Mouse (Mus musculus) adrenal gland, adult 18-20 months (tissue): Measurements from ENCODE around the gene Tac2. TPM values are rescaled to one million over a fixed set of nuclear protein-coding genes. Genes with fewer than 3 reads are reported as not detected.
A peak's percentile ranks its signal among the peaks of the same experiment; 100 is the strongest.

ENCODE experiments used
- DNase-seq, 2 experiments: peaks; one replicate each; pipeline ENCODE4 v3.0.0; 2021 to 2022; ENCODE audit warnings: low spot score in 2 of 2
- long read RNA-seq, 2 experiments: library from polyadenylated mRNA; stranded (forward); transcript quantifications; one replicate each; pipeline ENCODE4 v2.0.0; 2021
- total RNA-seq, 2 experiments: library from RNA; stranded (reverse); gene quantifications; 1 replicate in 1 of 2; 2 replicates in 1 of 2; pipeline ENCODE4 v1.2.3; 2021

The Tac2 gene
- not detected for total RNA-seq
- long read RNA-seq, experiment 1, result 0 reads
- long read RNA-seq, experiment 2, result 0 reads

DNA sequence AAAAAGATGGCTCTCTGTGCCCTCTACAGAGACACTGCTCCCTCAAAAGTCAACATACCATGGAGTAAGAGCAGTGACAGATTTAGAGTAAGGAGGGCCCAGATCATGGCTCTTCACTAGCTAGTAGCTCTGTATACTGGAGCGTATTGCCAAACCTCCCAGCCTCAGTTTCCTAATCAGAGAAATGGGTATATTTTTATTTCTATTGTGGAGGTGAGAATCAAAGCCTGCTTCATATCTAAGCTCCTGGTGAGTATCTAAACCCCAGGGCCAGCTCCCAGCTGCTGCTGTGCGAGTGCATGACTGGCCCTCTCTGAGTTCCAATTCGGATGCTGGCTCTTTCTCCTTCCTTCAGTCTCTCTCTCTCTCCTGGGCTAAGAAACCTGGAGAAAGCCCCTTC is at the start of gene Tac2:
TSS of gene Tac2 (plus strand) at position 301 of the 400 bp plus-strand sequence.
- DNase-seq, result no peak

GRCm38 (mm10) chr10:127674794-127675522 is 49.3 kb upstream of the Tac2 start:
- peak; percentile 72 to 78 for DNase-seq

- DNase-seq, result no peak
Observed at GRCm38 (mm10) chr10:127675859-127676398, 48.3 kb upstream of the Tac2 start.

DNA sequence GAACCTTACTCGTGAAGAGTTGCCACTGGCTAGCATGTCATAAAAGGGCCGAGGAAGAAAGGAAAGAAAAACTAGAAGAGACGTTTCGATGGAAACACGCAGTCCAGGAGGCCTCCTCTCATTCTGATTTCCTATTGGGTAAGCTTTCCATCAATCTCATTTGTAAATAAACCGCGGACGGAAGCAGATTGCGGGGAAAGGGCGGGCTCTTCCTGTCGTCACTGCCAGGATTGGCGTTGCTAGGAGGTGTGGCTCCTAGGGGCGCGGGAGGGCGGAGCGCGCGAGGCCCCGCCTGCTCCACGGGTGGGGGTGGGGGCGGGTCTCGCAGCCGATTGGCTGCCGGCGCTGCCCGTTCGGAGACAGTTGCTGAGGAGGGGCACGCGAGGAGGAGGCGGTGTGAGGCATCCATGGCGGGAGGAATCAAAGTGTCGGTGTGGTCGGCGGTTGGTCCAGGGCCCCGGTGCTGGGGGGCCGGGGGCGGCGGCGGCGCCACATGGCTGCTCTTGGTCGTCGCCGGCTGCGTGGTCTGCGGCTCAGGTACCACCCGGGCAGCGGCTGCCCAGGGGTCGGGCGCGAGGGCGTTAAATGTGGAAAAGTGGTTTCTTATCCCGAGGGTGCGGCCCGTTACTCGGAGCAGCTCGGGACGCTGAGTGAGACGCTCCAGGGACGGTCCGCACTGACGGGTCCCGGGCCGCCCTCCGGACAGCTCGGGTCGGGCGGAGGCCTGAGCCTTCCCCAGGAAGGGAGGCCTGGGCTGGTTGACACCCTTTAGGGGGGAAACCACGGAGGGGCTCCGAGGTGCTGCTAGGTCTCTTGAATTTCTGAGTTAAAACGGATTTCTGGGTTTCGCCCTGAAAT is 47.4 kb upstream of the Tac2 start:
- DNase-seq, result peak; percentile 80

DNA sequence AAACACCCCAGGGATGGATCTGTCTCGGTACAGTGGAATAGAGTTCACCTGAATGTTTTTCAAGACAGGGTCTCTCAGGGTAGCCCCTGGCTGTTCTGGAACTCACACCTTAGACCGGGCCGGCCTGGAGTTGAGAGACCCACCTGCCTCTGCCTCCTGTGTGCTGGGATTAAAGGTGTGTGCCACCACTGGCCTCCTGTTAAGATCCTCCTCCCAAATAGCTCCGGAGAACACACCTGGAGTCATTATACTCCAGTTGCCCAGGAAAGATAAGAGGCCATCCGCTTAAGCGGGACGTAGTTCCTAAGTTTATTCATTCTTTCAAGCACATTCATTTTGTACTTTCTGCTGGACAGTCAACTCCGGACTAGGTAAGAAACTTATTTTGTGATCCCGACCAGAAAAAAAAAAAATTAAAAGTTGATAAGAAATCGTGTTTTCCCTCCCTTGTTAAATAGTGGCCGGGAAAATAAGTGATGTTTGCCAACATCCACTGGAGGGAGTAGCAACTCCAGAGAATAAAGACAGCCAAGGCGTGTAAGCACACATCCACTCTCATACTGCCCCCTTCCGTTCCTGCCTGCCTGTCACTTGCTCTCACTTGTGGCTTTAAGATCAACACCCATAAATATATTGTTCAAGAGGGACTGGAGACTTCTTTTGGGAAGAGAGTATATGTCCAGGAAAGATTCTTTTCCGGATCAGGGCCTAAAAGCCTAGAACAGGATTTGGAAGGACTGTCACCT is 46.5 kb upstream of the Tac2 start:
- peak in 1 of 2 experiments; percentile 40 for DNase-seq

- DNase-seq, result no peak
Observed at GRCm38 (mm10) chr10:127679208-127679607, 45.1 kb upstream of the Tac2 start.

GRCm38 (mm10) chr10:127679881-127680280 is 44.4 kb upstream of the Tac2 start:
- no peak for DNase-seq

- no peak for DNase-seq
Observed at GRCm38 (mm10) chr10:127682886-127683285, 41.4 kb upstream of the Tac2 start.

- no peak for DNase-seq
Observed at GRCm38 (mm10) chr10:127691053-127691452, 33.2 kb upstream of the Tac2 start.

DNA sequence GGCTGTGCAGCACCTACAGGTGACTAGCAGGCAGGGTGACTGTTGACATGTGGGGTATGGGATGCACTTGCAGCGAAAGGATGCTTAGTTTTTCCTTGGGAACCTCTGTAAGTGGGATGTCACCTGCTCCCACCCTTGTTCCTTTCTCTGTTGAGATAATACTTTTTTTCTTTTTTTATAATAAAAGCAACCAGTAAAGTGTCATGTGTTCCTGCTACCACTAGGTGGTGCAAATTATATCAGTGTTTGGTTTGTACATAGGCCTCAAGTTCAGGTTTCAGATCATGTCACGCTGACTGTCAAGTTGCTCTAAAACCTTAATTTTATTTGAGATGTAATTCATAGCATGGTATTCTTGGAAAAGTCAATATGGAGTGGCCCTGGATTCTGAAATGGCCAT is 29.6 kb upstream of the Tac2 start:
- DNase-seq, result no peak

DNA sequence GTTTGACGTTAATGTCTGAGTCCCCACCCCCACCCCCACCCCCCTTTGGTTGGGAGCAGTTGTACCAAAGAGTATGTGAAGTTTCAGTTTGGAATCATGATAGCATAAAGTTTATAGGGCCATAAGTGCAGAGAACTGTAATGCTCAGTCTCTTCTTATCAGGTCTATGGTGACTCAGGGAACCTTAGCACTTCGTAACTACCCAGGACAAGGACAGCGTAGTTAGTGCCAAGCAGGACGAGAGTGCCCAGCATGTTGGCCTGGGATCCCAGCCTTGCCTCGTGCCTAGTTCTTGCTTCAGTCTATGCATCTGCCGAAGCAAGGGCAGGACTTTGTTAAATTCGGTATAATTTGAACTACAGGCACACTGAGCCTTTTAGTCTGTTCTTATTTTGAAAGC is 28.5 kb upstream of the Tac2 start:
- no peak for DNase-seq

DNA sequence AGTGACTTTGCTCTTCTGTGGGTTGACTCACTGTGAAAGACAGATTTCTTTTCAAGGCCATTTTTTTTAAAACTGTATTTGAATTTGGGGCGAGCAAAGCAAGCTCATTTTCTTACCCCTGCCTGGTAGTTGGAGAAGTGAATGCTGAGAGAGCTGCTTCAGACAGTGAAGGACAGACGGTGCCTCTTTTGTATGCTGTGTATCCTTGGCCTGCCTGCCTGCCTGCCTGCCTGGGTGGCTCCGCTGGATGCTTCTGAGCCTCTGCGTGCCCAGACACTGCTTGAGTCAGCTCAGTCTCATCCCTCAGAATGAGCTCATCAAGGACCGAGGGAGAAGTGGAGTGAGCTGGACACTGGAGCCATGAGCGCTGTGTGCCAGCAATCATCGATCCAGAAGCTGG is 25.3 kb upstream of the Tac2 start:
- DNase-seq, result peak in 1 of 2 experiments; percentile 47

GRCm38 (mm10) chr10:127703299-127703698 is 21.0 kb upstream of the Tac2 start:
- no peak for DNase-seq

DNA sequence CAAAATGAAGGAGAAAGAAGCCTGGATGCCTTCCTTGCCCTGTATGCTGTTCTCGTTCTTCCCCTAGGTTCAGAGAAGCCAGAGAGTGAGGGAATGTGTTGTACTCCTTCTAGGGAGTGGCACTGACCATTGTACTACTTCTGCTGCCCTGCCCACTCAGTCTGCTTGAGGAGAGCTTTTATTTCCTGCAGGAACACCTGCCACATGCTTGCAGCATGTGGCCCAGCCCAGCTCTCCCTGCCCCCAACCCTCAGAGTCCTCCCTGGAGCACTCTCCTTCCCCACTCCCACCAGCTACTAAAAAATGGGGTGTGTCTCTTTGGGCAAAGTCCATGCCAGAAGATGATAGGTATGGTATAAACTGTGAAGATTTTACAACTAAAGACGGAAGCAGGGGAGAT is 20.0 kb upstream of the Tac2 start:
- no peak for DNase-seq

DNA sequence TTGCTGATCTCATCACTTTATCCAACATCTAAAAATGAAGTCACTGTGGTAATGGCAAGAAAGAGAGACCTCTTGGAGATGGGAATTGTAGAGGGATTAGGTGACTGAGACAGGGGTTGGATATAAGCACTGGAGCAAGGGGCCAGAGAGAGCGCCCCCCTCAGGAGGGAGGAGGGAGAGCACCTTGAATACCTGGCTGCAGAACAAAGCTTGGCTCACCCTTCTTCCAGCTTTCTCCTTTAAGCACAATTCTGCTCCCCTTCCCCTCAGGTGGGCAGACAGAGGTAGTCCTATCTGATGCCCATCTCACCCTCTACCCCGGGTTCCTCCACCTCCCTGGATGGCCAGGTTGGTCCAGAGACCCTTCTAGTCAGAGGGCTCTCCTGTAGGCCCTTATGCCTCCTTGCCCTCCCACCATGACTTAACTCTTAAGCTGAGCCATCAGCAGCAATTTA is 19.5 kb upstream of the Tac2 start, which contains the start of gene Myo1a:
TSS of gene Myo1a (plus strand) at position 405 of the 455 bp plus-strand sequence.
- DNase-seq, result no peak

GRCm38 (mm10) chr10:127705783-127706182 is 18.5 kb upstream of the Tac2 start:
- DNase-seq, result no peak

DNA sequence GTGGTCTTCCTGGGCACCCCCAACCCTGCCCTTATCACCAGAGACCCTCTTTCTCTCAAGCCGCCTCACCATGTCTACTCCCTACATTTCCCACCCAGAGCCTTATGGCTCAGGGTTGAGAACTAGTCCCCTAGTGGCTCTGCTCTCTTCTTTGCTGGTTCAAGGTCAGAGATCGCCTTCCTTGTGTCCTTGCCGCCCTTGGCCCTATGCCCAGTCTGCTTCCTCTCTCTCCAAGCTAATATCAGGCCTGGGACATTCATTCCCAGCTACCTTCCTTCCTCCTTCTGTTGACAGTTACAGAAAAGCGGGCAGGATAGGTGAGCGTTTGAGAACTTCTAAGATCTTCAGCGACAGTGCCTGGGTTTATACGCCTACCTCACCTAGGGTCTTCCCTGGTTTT is 16.6 kb upstream of the Tac2 start:
- peak; percentile 64 to 68 for DNase-seq

DNA sequence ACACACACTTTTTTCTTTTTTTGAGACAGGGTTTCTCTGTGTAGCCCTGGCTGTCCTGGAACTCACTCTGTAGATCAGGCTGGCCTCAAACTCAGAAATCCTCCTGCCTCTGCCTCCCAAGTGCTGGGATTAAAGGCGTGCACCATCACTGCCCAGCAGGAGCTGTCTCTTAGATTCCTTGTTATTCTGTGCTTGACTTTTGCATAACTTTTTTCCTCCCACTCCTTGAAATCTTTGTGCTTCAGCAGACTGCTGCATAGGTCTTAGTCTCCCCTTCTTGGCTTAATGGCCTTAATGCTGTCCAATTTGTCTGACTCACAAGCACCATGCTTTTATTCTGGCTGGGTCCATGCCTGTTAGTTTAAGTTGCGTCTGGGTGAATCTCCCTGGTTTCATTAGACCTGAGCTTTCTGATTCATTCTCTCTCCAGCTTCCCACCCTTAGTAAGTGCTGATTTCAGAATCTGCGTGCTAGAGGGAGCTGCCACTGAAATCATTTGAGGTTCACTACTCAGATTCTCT is 15.4 kb upstream of the Tac2 start:
- DNase-seq, result no peak

DNA sequence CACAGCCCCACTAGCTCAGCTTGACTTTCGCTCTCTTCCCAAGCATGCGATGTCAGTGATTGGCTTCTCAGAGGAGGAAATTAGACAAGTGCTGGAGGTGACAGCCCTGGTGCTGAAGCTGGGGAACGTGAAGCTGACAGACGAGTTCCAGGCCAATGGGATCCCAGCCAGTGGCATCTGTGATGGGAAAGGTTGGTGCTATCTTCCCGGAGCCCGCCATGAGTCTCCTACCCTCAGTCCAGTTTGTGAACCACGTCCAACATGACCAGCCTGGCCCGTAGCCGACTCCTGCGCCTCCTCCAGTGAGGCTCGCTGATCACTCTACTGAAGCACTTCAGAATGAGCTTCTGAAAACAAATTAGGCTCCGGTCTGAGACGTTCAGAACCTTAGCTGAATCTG is 13.9 kb upstream of the Tac2 start:
- DNase-seq, result no peak

GRCm38 (mm10) chr10:127712736-127713135 is 11.5 kb upstream of the Tac2 start:
- no peak for DNase-seq
